In the genomic region with DNA sequence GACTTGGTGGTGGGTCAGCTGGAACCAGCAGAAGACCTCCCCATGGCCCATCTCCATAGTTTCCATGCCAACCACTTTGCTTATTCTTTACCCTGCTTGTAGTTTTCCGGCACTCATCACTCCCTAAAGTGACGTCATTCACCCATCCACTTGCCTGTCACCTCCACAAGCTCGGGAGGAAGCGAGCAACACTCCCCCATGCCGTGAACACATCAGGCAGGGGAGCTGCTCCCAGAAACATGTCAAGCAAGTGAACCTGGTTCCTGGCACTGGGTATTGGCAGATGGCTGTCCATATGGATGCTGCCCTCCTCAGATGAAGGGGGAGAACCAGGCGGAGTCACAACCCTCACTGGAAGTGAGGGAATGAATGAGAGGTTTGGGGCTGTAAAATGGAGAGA, we compare ENCODE assay signal across 14 mouse cellular contexts. TPM values are rescaled to one million over a fixed set of nuclear protein-coding genes. Genes with fewer than 3 reads are reported as not detected.
DNase-seq lines count a peak whose midpoint lies in the region; ATAC-seq and TF ChIP-seq lines count a peak whose summit lies in the region.
"Had no signal": no experiment of that assay in that cellular context is flagged by ENCODE, and none has a peak within 500 bp of the region (broad histone marks: within the 10 kb centered on the region; RNA-seq: fewer than 3 reads in every experiment).

No protein-coding gene starts in this region.

- no peaks in the 10 kb centered on the region for H3K27me3 ChIP-seq in hindbrain, postnatal 0 days (ENCODE audit: insufficient read depth, low read length)
- no peaks in the 10 kb centered on the region for H3K27me3 ChIP-seq in hindbrain, embryonic 10.5 days (ENCODE audit: insufficient read depth, poor library complexity, severe bottlenecking)
- H3K27me3 ChIP-seq in forebrain, embryonic 14.5 days (replicated peaks; ENCODE audit: control insufficient read depth, insufficient read depth, low read length): no peaks in the 10 kb centered on the region
- no peaks in the 10 kb centered on the region for H3K27me3 ChIP-seq in heart, embryonic 12.5 days (replicated peaks)
- H3K27me3 ChIP-seq: CH12.LX; midbrain, embryonic 15.5 days had no signal

- H3K27ac ChIP-seq in hindbrain, postnatal 0 days: no peak overlapping the region; the same call in 1 of the 2 replicates
- no peak overlapping the region for H3K27ac ChIP-seq in hindbrain, embryonic 10.5 days
- H3K27ac ChIP-seq in forebrain, embryonic 14.5 days (ENCODE audit: low read depth, low read length): no peak overlapping the region
- no peak overlapping the region for H3K27ac ChIP-seq in heart, embryonic 12.5 days (ENCODE audit: poor library complexity, severe bottlenecking)
- H3K27ac ChIP-seq: hindbrain, embryonic 14.5 days; midbrain, embryonic 15.5 days had no signal

- no peaks in the 10 kb centered on the region for H3K4me1 ChIP-seq in hindbrain, postnatal 0 days (ENCODE audit: insufficient read depth, low read length)
- H3K4me1 ChIP-seq in hindbrain, embryonic 10.5 days (replicated peaks): peaks cover 8% of the 10 kb centered on the region; the same call in 1 of the 2 replicates
- no peaks in the 10 kb centered on the region for H3K4me1 ChIP-seq in forebrain, embryonic 14.5 days (ENCODE audit: control insufficient read depth, insufficient read depth, low read length)
- H3K4me1 ChIP-seq in heart, embryonic 12.5 days (replicated peaks): peaks cover 20% of the 10 kb centered on the region
- H3K4me1 ChIP-seq: midbrain, embryonic 15.5 days had no signal

- H3K36me3 ChIP-seq in hindbrain, postnatal 0 days (ENCODE audit: insufficient read depth, low read length): no peaks in the 10 kb centered on the region
- H3K36me3 ChIP-seq in hindbrain, embryonic 10.5 days: no peaks in the 10 kb centered on the region
- no peaks in the 10 kb centered on the region for H3K36me3 ChIP-seq in forebrain, embryonic 14.5 days (ENCODE audit: control insufficient read depth, insufficient read depth, low read length)
- no peaks in the 10 kb centered on the region for H3K36me3 ChIP-seq in heart, embryonic 12.5 days
- H3K36me3 ChIP-seq: midbrain, embryonic 15.5 days had no signal

- no peak overlapping the region for H3K4me3 ChIP-seq in hindbrain, postnatal 0 days (ENCODE audit: low read length)
- H3K4me3 ChIP-seq in hindbrain, embryonic 10.5 days: no peak overlapping the region
- H3K4me3 ChIP-seq in forebrain, embryonic 14.5 days (ENCODE audit: low read depth, low read length): no peak overlapping the region
- no peak overlapping the region for H3K4me3 ChIP-seq in heart, embryonic 12.5 days
- H3K4me3 ChIP-seq: midbrain, embryonic 15.5 days had no signal

- no peaks in the 10 kb centered on the region for H3K9me3 ChIP-seq in hindbrain, postnatal 0 days (ENCODE audit: low read length)
- H3K9me3 ChIP-seq in hindbrain, embryonic 10.5 days: no peaks in the 10 kb centered on the region
- no peaks in the 10 kb centered on the region for H3K9me3 ChIP-seq in forebrain, embryonic 14.5 days (replicated peaks; ENCODE audit: control insufficient read depth, low read length)
- no peaks in the 10 kb centered on the region for H3K9me3 ChIP-seq in heart, embryonic 12.5 days (replicated peaks)
- H3K9me3 ChIP-seq: midbrain, embryonic 15.5 days had no signal

- DNase-seq in hindbrain, postnatal 0 days (ENCODE audit: low spot score): peak; percentile 78
- no peak for DNase-seq in hindbrain, embryonic 10.5 days (ENCODE audit: low spot score)
- DNase-seq in cerebellum, adult 18-20 months: peak; percentile 93 to 97
- peak; percentile 70 for DNase-seq in forebrain, embryonic 14.5 days (ENCODE audit: low spot score)
- peak; percentile 16 to 75 for DNase-seq in left cerebral cortex, postnatal 25 days (ENCODE audit: low spot score in 2 of 2)
- no peak for DNase-seq in ovary, adult 18-20 months (ENCODE audit: low spot score)
- DNase-seq: adrenal gland, postnatal 14 days; kidney, postnatal 36 days; liver; thymus, adult 2 months had no signal

- ATAC-seq in hindbrain, postnatal 0 days: peak; percentile 80
- peak; percentile 88 for ATAC-seq in forebrain, embryonic 14.5 days
- ATAC-seq in heart, embryonic 12.5 days (ENCODE audit: insufficient number of reproducible peaks, low FRiP score): no peak
- ATAC-seq: midbrain, embryonic 15.5 days had no signal

- no peak overlapping the region for H3K9ac ChIP-seq in hindbrain, postnatal 0 days (replicated peaks; ENCODE audit: low read length)
- H3K9ac ChIP-seq in forebrain, embryonic 14.5 days (ENCODE audit: low read length): no peak overlapping the region
- H3K9ac ChIP-seq in heart, embryonic 12.5 days: no peak overlapping the region
- H3K9ac ChIP-seq: hindbrain, embryonic 14.5 days; midbrain, embryonic 15.5 days had no signal

- intact Hi-C loops in left cerebral cortex, postnatal 25 days (cut with DNase I): no loop called here

- TF ChIP-seq CTCF in hindbrain, postnatal 0 days (IDR thresholded peaks at IDR 0.05; ENCODE audit: low read depth): no peak

- 47% methylated on average over 6 of the region's 6 CpGs for WGBS in hindbrain, postnatal 0 days
- 77% methylated on average over 6 of the region's 6 CpGs for WGBS in hindbrain, embryonic 10.5 days
- 62% methylated on average over 6 of the region's 6 CpGs for WGBS in forebrain, embryonic 14.5 days
- 49% methylated on average over 6 of the region's 6 CpGs for WGBS in heart, embryonic 12.5 days

- no peak overlapping the region for H3K4me2 ChIP-seq in hindbrain, postnatal 0 days (ENCODE audit: low read depth, low read length)
- H3K4me2 ChIP-seq in forebrain, embryonic 14.5 days (ENCODE audit: low read length): no peak overlapping the region
- no peak overlapping the region for H3K4me2 ChIP-seq in heart, embryonic 12.5 days
- H3K4me2 ChIP-seq: hindbrain, embryonic 14.5 days; midbrain, embryonic 15.5 days had no signal

RNA-seq across cellular contexts. Expression of a gene that starts 6.1 kb away (rescaled TPM):
- total RNA-seq in hindbrain, postnatal 0 days (2014; rRNA removed): 0.37 and 5.0 TPM in 2 replicates
- polyA plus RNA-seq in hindbrain, postnatal 0 days (2015; fragmentation: Nextera tagmentation; extraction: Ambion mirVana): 0.18 and 0.25 TPM in 2 replicates
- 0.50 TPM in 1 of 2 replicates, not detected in the other for polyA plus RNA-seq in hindbrain, embryonic 10.5 days (2016; fragmentation: Nextera tagmentation; extraction: Ambion mirVana)
- 0.34 and 0.47 TPM in 2 replicates for polyA plus RNA-seq in forebrain, embryonic 14.5 days (2014; fragmentation: Nextera tagmentation; extraction: Ambion mirVana)
- under 1 TPM; 0.25 to 0.41 TPM for total RNA-seq in left cerebral cortex, postnatal 25 days (2021)
- 0.28 TPM in 1 of 2 replicates, not detected in the other for polyA plus RNA-seq in heart, embryonic 12.5 days (2016; fragmentation: Nextera tagmentation; extraction: Ambion mirVana)

RNA-seq across cellular contexts. Expression of a gene that starts 37.7 kb away (rescaled TPM):
- 104 TPM in 2 replicates for total RNA-seq in hindbrain, postnatal 0 days (2014; rRNA removed)
- 67.5 and 71.5 TPM in 2 replicates for polyA plus RNA-seq in hindbrain, postnatal 0 days (2015; fragmentation: Nextera tagmentation; extraction: Ambion mirVana)
- polyA plus RNA-seq in hindbrain, embryonic 10.5 days (2016; fragmentation: Nextera tagmentation; extraction: Ambion mirVana): 47.4 and 49.0 TPM in 2 replicates
- polyA plus RNA-seq in forebrain, embryonic 14.5 days (2014; fragmentation: Nextera tagmentation; extraction: Ambion mirVana): 53.5 and 53.9 TPM in 2 replicates
- total RNA-seq in left cerebral cortex, postnatal 25 days (2021): 100 to 1,000 TPM; 107 to 113 TPM
- 30.6 and 35.5 TPM in 2 replicates for polyA plus RNA-seq in heart, embryonic 12.5 days (2016; fragmentation: Nextera tagmentation; extraction: Ambion mirVana)

Comparison
In these comparisons a context has a peak if more than half of its experiments do, and no peak if none do; other contexts are left out.
1. DNase-seq: peak in hindbrain, postnatal 0 days (single experiment), cerebellum, adult 18-20 months (2 of 2), forebrain, embryonic 14.5 days (single experiment) and left cerebral cortex, postnatal 25 days (2 of 2); none in hindbrain, embryonic 10.5 days (single experiment) and ovary, adult 18-20 months (single experiment).